Mouse (Mus musculus): ENCODE results near the gene Rgp1. TPM values are rescaled to one million over a fixed set of nuclear protein-coding genes. Genes with fewer than 3 reads are reported as not detected.

The Rgp1 gene
- polyA plus RNA-seq, 1 experiment from 2014 or later = 21.0 TPM

GRCm38 (mm10) chr4:43612534-43612933 lies 34.0 kb downstream of the Rgp1 start:
- H3K4me3 ChIP-seq = no peak overlapping the region
- H3K4me1 ChIP-seq = no peaks in the 10 kb centered on the region
- H3K36me3 ChIP-seq = no peaks in the 10 kb centered on the region
- 78% methylated on average over 10 of the region's 10 CpGs for WGBS
- H3K27ac ChIP-seq (replicated peaks) = no peak overlapping the region
- no peaks in the 10 kb centered on the region for H3K9me3 ChIP-seq (replicated peaks)
- no peaks in the 10 kb centered on the region for H3K27me3 ChIP-seq (ENCODE audit: low read depth, poor library complexity, severe bottlenecking)
- DNase-seq (ENCODE audit: low spot score) = no peak

DNA sequence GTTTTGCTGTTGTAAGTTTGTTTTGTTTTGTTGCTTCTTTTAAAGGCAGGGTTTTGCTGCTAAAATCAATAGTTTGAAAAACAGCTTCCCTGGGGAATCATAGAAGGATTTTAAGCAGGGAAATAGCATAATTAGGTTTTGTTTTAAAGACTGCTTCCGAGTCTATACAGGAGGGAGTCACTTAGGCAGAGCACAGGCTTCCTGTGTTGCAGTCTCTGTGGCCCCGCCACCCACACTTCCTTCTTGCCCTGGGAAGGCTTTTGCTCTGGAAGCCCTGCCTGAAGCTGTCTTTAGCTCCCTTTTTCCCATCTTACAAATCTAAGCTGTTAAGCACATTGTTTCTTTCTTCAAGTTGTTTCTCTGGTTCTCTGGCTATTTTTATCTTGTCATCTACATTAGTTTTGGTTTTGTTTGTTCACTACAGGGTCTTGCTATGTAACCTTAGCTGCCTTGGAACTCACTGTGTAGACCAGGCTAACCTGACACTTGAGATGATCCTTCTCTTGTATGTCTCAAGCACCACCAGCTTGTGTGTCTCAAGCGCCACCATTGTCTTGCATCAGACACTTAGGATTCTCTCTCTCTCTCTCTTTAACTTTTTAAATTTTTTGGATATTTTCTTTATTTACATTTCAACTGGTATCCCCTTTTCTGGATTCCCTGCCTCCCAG lies 34.7 kb downstream of the Rgp1 start:
- WGBS = 69% methylated on average over 3 of the region's 3 CpGs
- Histone ChIP-seq H3K36me3 (no peaks in the 10 kb centered on the region), H3K27me3 (ENCODE audit: low read depth, poor library complexity, severe bottlenecking) (no peaks in the 10 kb centered on the region), H3K4me1 (no peaks in the 10 kb centered on the region), H3K27ac (replicated peaks) (no peak overlapping the region), H3K9me3 (replicated peaks) (no peaks in the 10 kb centered on the region), H3K4me3 (no peak overlapping the region)
- no peak for DNase-seq (ENCODE audit: low spot score)

GRCm38 (mm10) chr4:43620146-43620778 lies 41.7 kb downstream of the Rgp1 start:
- H3K36me3 ChIP-seq = no peaks in the 10 kb centered on the region
- no peaks in the 10 kb centered on the region for H3K4me1 ChIP-seq
- H3K27ac ChIP-seq (replicated peaks) = no peak overlapping the region
- no peak overlapping the region for H3K4me3 ChIP-seq
- 87% methylated on average over 4 of the region's 4 CpGs for whole genome bisulfite sequencing
- peaks cover 19% of the 10 kb centered on the region for H3K9me3 ChIP-seq (replicated peaks)
- DNase-seq (ENCODE audit: low spot score) = peak; percentile 8
- H3K27me3 ChIP-seq (ENCODE audit: low read depth, poor library complexity, severe bottlenecking) = no peaks in the 10 kb centered on the region

GRCm38 (mm10) chr4:43629106-43629817 lies 50.7 kb downstream of the Rgp1 start:
- H3K36me3 ChIP-seq = no peaks in the 10 kb centered on the region
- H3K9me3 ChIP-seq (replicated peaks) = peaks cover 21% of the 10 kb centered on the region
- DNase-seq (ENCODE audit: low spot score) = peak; percentile 20
- H3K27ac ChIP-seq (replicated peaks) = no peak overlapping the region
- H3K4me3 ChIP-seq = peak overlapping the region; percentile 4; the same call in 1 of the 2 replicates
- peaks cover 47% of the 10 kb centered on the region for H3K4me1 ChIP-seq
- 41% methylated on average over 20 of the region's 20 CpGs for WGBS
- peaks cover 31% of the 10 kb centered on the region for H3K27me3 ChIP-seq (ENCODE audit: low read depth, poor library complexity, severe bottlenecking)

DNA sequence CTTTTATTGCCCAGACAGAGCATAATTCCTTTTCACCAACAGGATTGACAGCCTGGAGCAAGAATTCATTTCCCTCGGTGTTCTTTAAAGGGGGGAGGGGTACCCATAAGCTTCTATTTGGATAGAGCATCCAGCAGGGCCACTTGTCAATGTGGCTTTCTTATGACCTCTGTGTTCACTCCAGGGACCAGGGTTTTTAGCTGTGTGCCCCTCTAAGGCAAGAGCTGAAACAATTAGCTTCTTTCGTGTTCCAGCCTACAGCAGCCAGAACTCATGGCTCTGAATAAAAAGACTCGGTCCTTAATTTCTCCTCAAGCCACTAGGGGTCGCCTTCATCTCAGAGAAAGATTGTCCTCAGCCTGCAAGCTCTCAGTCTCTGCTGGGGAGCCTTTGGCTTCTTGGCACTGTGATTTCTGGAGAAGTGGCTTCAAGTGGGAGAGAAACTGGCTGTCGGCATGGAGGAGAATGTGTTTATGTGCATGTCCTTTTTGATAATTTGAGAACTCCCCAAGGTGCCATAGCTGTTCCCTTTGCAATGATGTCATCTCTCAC lies 51.6 kb downstream of the Rgp1 start:
- 8% methylated on average over 5 of the region's 5 CpGs for WGBS
- H3K27ac ChIP-seq (replicated peaks) = peak overlapping the region; percentile 93

DNA sequence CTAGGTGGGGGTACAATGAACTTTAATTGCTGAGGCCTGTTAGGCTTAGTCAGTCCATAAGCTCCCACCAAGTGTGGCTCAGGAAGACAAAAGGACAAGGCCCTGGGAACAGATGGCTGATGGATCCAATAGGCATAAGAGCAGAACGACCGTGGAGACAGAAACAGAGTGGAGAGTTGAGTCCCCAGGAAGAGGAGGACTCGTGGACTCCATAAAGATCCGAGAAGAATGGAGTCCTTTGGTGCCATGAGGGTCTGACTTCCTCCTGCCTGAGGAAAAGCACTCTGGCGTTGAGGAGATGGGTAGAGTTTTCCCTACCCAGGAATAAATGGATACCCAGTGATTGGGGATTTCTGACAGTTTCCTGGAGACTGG lies 52.1 kb downstream of the Rgp1 start:
- H3K4me3 ChIP-seq = peak overlapping the region; percentile 75
- peaks cover 8% of the 10 kb centered on the region for H3K9me3 ChIP-seq (replicated peaks)
- DNase-seq (ENCODE audit: low spot score) = no peak
- 22% methylated on average over 5 of the region's 5 CpGs for WGBS
- no peaks in the 10 kb centered on the region for H3K36me3 ChIP-seq
- peak overlapping the region; percentile 93 for H3K27ac ChIP-seq (replicated peaks)
- peaks cover 31% of the 10 kb centered on the region for H3K27me3 ChIP-seq (ENCODE audit: low read depth, poor library complexity, severe bottlenecking)
- peaks cover 47% of the 10 kb centered on the region for H3K4me1 ChIP-seq

More for the DNA sequence above, 51.6 kb downstream of the Rgp1 start:
- Histone ChIP-seq H3K36me3 (no peaks in the 10 kb centered on the region), H3K4me3 (peak overlapping the region; percentile 16; the same call in 1 of the 2 replicates), H3K9me3 (replicated peaks) (peaks cover 13% of the 10 kb centered on the region), H3K4me1 (peaks cover 47% of the 10 kb centered on the region), H3K27me3 (ENCODE audit: low read depth, poor library complexity, severe bottlenecking) (peaks cover 31% of the 10 kb centered on the region)
- DNase-seq (ENCODE audit: low spot score) = peak; percentile 76

DNA sequence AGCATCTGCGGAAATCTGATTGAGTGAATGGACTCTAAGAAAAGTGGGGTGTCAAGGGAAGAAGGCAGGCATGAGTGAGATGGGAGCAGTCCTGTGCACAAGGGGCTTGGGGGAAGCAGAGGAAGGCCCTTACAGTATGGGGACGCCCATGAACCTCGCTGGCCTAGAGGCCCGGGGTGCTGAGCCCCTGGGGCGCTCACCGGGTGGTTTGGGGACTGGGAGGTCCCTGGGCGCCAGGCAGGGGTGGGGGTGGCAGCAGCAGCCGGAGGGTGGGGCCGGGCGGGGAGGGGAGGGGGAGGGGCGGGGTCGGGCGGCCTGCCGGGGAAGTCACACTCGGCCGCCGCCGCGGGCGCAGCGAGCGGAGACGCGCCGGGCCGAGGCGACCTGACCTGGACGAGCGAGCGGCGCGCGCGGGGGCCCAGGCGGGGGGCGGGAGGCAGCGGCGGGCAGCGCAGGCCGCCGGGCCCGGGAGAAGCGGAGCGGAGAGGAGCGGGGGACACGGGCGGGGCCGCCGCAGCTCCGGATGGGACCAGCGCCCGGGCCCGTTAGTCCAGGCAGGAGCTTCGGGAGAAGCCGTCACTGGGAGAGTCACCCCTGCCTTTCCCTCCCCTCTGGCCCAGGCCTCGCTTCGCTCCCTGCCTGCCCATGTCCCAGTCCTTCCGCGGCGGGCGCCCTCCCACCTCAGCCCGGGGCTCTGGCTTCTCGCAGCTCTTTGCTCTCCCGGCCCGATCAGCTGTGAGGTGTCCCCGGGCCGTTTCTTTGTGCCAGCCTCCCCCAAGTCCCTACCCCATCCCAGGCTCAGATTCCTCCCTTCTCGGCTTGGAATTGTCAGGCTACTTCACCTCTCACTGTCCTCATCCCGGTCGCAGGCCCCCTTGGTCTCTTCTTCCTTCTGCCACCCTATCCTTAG lies 52.8 kb downstream of the Rgp1 start, which contains the start of gene Npr2:
Gene Npr2 (plus strand): TSS at position 890 of the 910 bp plus-strand sequence.
- H3K27me3 ChIP-seq (ENCODE audit: low read depth, poor library complexity, severe bottlenecking) = peaks cover 31% of the 10 kb centered on the region
- peaks cover 50% of the 10 kb centered on the region for H3K4me1 ChIP-seq
- peaks cover 5% of the 10 kb centered on the region for H3K9me3 ChIP-seq (replicated peaks)
- peak; percentile 72 for DNase-seq (ENCODE audit: low spot score)
- H3K36me3 ChIP-seq = no peaks in the 10 kb centered on the region
- WGBS = 1% methylated on average over 67 of the region's 70 CpGs
- H3K27ac ChIP-seq (replicated peaks) = peak within 1 kb of the TSS; percentile 93
- peak within 1 kb of the TSS; percentile 75 for H3K4me3 ChIP-seq

GRCm38 (mm10) chr4:43631956-43632920 lies 53.7 kb downstream of the Rgp1 start:
- peak overlapping the region; percentile 75 for H3K4me3 ChIP-seq
- H3K4me1 ChIP-seq = peaks cover 50% of the 10 kb centered on the region
- H3K9me3 ChIP-seq (replicated peaks) = no peaks in the 10 kb centered on the region
- DNase-seq (ENCODE audit: low spot score) = peak; percentile 12
- 39% methylated on average over 42 of the region's 42 CpGs for WGBS
- H3K36me3 ChIP-seq = no peaks in the 10 kb centered on the region
- peaks cover 31% of the 10 kb centered on the region for H3K27me3 ChIP-seq (ENCODE audit: low read depth, poor library complexity, severe bottlenecking)
- H3K27ac ChIP-seq (replicated peaks) = peak overlapping the region; percentile 93

DNA sequence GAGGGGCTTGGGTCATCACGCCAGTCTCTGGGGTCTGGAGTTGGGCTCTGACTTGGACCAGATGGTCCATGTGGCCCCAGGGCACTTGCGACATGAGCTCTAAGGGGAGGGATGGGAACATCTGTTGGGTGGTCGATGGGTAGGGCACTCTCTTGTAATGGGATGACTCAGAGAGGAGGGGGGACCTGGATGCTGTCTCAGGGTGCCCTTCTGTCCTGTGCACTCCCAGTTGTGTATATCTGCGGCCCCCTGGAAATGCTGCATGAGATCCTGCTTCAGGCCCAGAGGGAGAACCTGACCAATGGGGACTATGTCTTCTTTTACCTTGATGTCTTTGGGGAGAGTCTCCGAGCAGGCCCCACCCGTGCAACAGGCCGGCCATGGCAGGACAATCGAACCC lies 54.8 kb downstream of the Rgp1 start:
- Histone ChIP-seq H3K36me3 (no peaks in the 10 kb centered on the region), H3K4me1 (peaks cover 50% of the 10 kb centered on the region), H3K4me3 (peak overlapping the region; percentile 75), H3K27me3 (ENCODE audit: low read depth, poor library complexity, severe bottlenecking) (peaks cover 31% of the 10 kb centered on the region), H3K27ac (replicated peaks) (0 out of 2 replicates have a peak overlapping the region, but pooled peaks have one; percentile 28), H3K9me3 (replicated peaks) (no peaks in the 10 kb centered on the region)
- no peak for DNase-seq (ENCODE audit: low spot score)
- whole genome bisulfite sequencing = 86% methylated on average over 8 of the region's 8 CpGs

DNA sequence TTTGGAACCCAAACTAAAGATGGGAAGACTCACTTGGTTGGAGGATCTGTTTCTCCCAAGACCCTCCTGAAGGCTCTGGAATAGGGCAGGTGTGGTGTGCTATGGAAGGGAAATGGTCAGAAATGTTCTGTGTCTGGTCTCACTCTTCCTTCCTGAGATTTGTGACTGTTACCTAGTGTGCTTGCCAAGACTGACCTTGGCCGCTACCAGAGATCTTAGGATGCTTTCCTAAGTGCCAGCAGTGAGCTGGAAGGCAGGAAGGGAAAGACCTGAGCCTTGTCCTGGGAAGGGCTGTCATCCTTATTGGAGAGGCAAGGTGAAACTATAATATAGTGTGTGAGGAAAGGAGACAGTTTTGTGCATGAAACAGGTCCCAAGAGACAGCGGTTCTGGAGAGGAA lies 55.2 kb downstream of the Rgp1 start:
- Histone ChIP-seq H3K27ac (replicated peaks) (0 out of 2 replicates have a peak overlapping the region, but pooled peaks have one; percentile 28), H3K4me3 (peak overlapping the region; percentile 75)

More for the DNA sequence above, 55.2 kb downstream of the Rgp1 start:
- peaks cover 50% of the 10 kb centered on the region for H3K4me1 ChIP-seq
- no peaks in the 10 kb centered on the region for H3K9me3 ChIP-seq (replicated peaks)
- DNase-seq (ENCODE audit: low spot score) = no peak
- H3K36me3 ChIP-seq = no peaks in the 10 kb centered on the region
- WGBS = 91% methylated on average over 2 of the region's 2 CpGs
- peaks cover 31% of the 10 kb centered on the region for H3K27me3 ChIP-seq (ENCODE audit: low read depth, poor library complexity, severe bottlenecking)

Measured in midbrain, embryonic 10.5 days (tissue).